Mouse (Mus musculus) lung, embryonic 14.5 days (tissue): ENCODE results near the gene Vsig10. TPM values are rescaled to one million over a fixed set of nuclear protein-coding genes. Genes with fewer than 3 reads are reported as not detected.

Experiments
- ATAC-seq: fragments of 200-750 bp; cut with Nextera tagmentation; 2 replicates; pipeline ENCODE4 v1.8.0; 2017; ENCODE audit warnings: mild to moderate bottlenecking, moderate TSS enrichment, moderate library complexity; ENCODE audit not compliant: insufficient read depth
- DNase-seq: peaks from one replicate; pipeline ENCODE4 v3.0.0-alpha.2; 2015
- H3K27ac ChIP-seq: fragments of 300-500 bp; sonication (generic); 2 replicates; pipeline ENCODE4 v1.5.1; 2014; ENCODE audit warnings: low read depth, mild to moderate bottlenecking, moderate library complexity
- H3K27me3 ChIP-seq: fragments of 300-500 bp; sonication (generic); 2 replicates; pipeline ENCODE4 v1.6.1; 2014; ENCODE audit warnings: low read length, control low read depth; ENCODE audit not compliant: insufficient read depth
- H3K36me3 ChIP-seq: fragments of 300-500 bp; sonication (generic); 2 replicates; pipeline ENCODE4 v1.6.1; 2014; ENCODE audit warnings: control low read depth; ENCODE audit not compliant: insufficient read depth
- H3K4me1 ChIP-seq: fragments of 300-500 bp; sonication (generic); 2 replicates; pipeline ENCODE4 v1.6.1; 2014; ENCODE audit warnings: antibody characterized with exemption, control low read depth; ENCODE audit not compliant: insufficient read depth
- H3K4me2 ChIP-seq: fragments of 300-500 bp; sonication (generic); 2 replicates; pipeline ENCODE4 v1.6.1; 2014; ENCODE audit warnings: mild to moderate bottlenecking
- H3K4me3 ChIP-seq: fragments of 300-500 bp; sonication (generic); 2 replicates; pipeline ENCODE4 v1.5.1; 2014; ENCODE audit warnings: low read depth, low read length
- H3K9ac ChIP-seq: fragments of 300-500 bp; sonication (generic); 2 replicates; pipeline ENCODE4 v1.6.1; 2014
- H3K9me3 ChIP-seq: fragments of 300-500 bp; sonication (generic); 2 replicates; pipeline ENCODE4 v1.6.1; 2016; ENCODE audit warnings: low read depth, low read length, control low read depth
- CTCF ChIP-seq: IDR thresholded peaks from 2 replicates; pipeline ENCODE4 v1.5.1; 2016; ENCODE audit warnings: antibody characterized with exemption, low read depth
- WGBS: fragments of 180-500 bp; shearing (Covaris S2); extraction: QIAGEN DNeasy Blood & Tissue Kit; methylation state at CpG from one replicate; pipeline ENCODE4 v1.1.7; 2014; 5-methylcytosine and 5-hydroxymethylcytosine counted together
- polyA plus RNA-seq: library from polyadenylated mRNA; unstranded; fragments of >200 nt; fragmentation: Nextera tagmentation; extraction: Ambion mirVana; gene quantifications from 2 replicates; pipeline ENCODE4 v1.2.1, GENCODE M21; 2014

Gene Vsig10
- polyA plus RNA-seq, 1 experiment from 2014 or later, result 6.8 TPM

DNA sequence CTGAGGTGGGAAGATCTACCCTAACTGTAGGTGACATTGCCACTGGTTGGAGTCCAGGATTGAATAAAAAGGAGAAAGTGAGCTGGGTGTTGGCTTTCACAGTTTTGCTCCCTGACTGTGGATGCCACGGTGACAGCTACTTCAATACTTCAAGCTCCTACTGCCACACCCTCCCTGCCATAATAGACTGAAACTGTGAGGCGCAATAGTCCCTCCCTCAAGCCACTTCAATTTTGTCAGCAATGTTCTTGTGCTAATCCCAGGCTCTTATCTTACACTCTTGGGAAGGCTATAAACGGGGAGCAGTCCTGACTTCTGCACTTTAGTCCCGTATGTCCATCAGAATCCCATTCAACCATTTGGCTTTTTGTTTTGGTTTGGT is 39.2 kb upstream of the Vsig10 start:
- peaks cover 36% of the 10 kb centered on the region for H3K36me3 ChIP-seq
- no peak overlapping the region for H3K4me2 ChIP-seq
- no peaks in the 10 kb centered on the region for H3K9me3 ChIP-seq
- ATAC-seq, result no peak
- H3K4me1 ChIP-seq, result no peaks in the 10 kb centered on the region
- no peak overlapping the region for H3K9ac ChIP-seq
- 0 out of 2 replicates have a peak overlapping the region, but pooled peaks have one; percentile 18 for H3K27ac ChIP-seq
- H3K27me3 ChIP-seq, result no peaks in the 10 kb centered on the region
- DNase-seq, result no peak
- 60% methylated on average over 4 of the region's 4 CpGs for WGBS
- H3K4me3 ChIP-seq, result no peak overlapping the region
- TF ChIP-seq CTCF, result no peak

DNA sequence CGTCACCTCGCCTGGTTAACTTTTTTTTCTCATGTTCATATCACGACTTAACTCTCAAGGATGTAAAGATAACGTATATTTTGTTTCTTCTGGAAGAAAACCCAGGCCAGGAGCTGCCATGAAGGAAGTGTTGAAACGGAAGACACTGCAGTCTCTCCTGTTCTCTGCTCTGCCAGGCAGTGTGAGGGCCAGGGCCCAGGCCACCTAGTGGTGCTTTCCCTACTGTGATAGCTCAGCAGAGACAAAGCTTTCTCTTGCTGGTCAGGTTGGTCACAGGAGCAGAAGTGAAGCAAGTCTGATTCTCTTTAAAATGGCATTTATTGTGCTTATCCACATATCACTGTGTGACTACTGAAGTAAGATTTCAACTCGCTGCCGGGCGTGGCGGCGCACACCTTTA is 37.3 kb upstream of the Vsig10 start:
- Histone ChIP-seq H3K9ac (no peak overlapping the region), H3K9me3 (no peaks in the 10 kb centered on the region), H3K27ac (no peak overlapping the region), H3K4me2 (no peak overlapping the region), H3K4me3 (no peak overlapping the region), H3K27me3 (no peaks in the 10 kb centered on the region), H3K36me3 (peaks cover 49% of the 10 kb centered on the region), H3K4me1 (no peaks in the 10 kb centered on the region)
- 90% methylated on average over 10 of the region's 10 CpGs for WGBS
- ATAC-seq (no peak), DNase-seq (peak; percentile 48)
- TF ChIP-seq CTCF, result peak; percentile 41

DNA sequence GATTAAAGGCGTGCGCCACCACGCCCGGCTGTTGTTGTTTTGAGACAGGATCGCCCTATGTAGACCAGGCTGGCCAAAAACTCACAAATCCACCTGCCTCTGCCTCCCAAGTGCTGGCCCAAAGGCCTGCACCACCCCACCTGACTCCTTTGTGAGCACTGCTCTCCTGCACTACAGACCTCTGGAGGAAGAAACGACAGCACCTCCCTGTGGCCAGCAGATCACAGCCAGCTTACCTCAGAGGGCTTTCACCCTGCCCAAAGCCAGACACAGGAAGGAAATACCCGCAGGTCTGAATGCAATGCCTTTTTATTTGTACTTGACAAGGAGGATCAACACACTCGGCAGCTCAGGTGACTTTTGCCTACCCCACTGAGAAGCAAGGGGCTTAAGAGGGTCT is 36.5 kb upstream of the Vsig10 start:
- DNase-seq (no peak), ATAC-seq (no peak)
- Histone ChIP-seq H3K4me1 (no peaks in the 10 kb centered on the region), H3K4me3 (no peak overlapping the region), H3K27me3 (no peaks in the 10 kb centered on the region), H3K9ac (no peak overlapping the region), H3K4me2 (no peak overlapping the region), H3K9me3 (no peaks in the 10 kb centered on the region), H3K36me3 (peaks cover 49% of the 10 kb centered on the region), H3K27ac (no peak overlapping the region)
- TF ChIP-seq CTCF, result no peak
- 84% methylated on average over 8 of the region's 8 CpGs for WGBS

DNA sequence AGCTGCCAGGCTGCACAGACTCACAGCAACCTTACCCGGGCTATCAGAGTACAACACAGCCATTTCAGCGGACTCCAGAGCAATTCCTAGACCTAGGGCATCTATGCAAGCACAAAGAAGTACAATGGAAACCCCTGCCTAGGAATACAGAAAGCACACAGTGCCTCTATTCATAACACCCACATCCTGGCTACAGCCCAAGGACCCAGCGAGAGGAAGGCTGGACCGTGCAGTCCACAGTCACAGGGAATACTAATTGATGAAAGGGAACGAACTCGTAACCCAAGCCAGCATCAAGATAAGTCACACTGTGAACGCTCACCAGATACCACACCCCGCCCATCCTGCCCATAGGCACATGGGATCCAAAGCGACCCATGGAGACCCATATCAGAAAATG is 34.9 kb upstream of the Vsig10 start:
- no peak for TF ChIP-seq CTCF
- H3K27ac ChIP-seq, result no peak overlapping the region
- peaks cover 49% of the 10 kb centered on the region for H3K36me3 ChIP-seq
- H3K9me3 ChIP-seq, result no peaks in the 10 kb centered on the region
- DNase-seq, result no peak
- ATAC-seq, result no peak
- H3K4me1 ChIP-seq, result 0 out of 2 replicates have a peak, but pooled peaks cover 6% of the 10 kb centered on the region
- H3K27me3 ChIP-seq, result no peaks in the 10 kb centered on the region
- H3K9ac ChIP-seq, result no peak overlapping the region
- no peak overlapping the region for H3K4me2 ChIP-seq
- H3K4me3 ChIP-seq, result no peak overlapping the region
- 90% methylated on average over 9 of the region's 9 CpGs for WGBS

DNA sequence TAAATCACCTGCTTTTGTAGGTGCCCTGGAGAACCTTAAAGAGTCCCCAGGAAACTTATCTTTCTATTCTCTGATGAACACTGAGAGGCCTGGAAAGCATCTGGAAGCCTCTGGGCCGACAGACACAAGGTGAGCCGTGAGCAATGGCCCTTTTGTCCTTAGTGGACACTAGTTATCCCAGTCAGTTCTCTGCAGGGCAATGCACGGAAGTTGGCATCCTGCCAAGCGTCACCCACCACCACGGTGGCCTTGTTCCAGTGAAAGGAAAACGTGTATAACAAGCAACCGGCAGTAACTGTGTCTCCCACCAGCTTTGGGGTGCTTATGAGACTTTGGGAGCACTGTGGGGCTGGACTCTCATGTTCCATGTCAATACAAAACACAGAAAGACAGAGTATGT is 34.2 kb upstream of the Vsig10 start:
- Histone ChIP-seq H3K9me3 (no peaks in the 10 kb centered on the region), H3K27ac (no peak overlapping the region), H3K4me3 (no peak overlapping the region), H3K27me3 (no peaks in the 10 kb centered on the region), H3K36me3 (peaks cover 46% of the 10 kb centered on the region), H3K4me1 (0 out of 2 replicates have a peak, but pooled peaks cover 6% of the 10 kb centered on the region), H3K4me2 (no peak overlapping the region), H3K9ac (no peak overlapping the region)
- ATAC-seq, result no peak
- WGBS, result 45% methylated on average over 7 of the region's 7 CpGs
- no peak for DNase-seq
- TF ChIP-seq CTCF, result no peak

DNA sequence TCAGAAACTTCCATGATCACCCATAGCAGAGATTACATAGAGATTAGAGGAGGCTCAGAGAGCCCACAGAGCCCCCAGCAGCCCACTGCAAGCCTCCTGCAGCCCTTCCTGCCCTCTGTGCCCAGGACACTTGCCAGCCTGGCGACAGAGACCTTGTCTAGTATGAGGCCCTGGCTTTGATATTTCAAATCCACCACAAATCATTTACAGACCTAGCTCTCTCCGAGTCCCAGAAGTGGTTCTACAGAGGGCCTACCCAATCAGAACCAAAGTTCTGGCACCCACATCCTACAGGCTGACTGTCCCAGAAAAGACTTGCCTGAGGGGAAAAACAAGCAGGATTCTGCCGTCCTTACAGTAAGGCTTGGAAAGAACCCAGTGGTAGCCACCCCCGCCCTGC is 33.6 kb upstream of the Vsig10 start:
- Histone ChIP-seq H3K9ac (no peak overlapping the region), H3K4me2 (peak overlapping the region; percentile 71; the same call in 1 of the 2 replicates), H3K36me3 (peaks cover 46% of the 10 kb centered on the region), H3K4me3 (no peak overlapping the region), H3K27me3 (no peaks in the 10 kb centered on the region), H3K9me3 (no peaks in the 10 kb centered on the region), H3K4me1 (0 out of 2 replicates have a peak, but pooled peaks cover 6% of the 10 kb centered on the region), H3K27ac (no peak overlapping the region)
- 75% methylated on average over 4 of the region's 4 CpGs for WGBS
- no peak for DNase-seq
- TF ChIP-seq CTCF, result no peak
- ATAC-seq, result no peak

DNA sequence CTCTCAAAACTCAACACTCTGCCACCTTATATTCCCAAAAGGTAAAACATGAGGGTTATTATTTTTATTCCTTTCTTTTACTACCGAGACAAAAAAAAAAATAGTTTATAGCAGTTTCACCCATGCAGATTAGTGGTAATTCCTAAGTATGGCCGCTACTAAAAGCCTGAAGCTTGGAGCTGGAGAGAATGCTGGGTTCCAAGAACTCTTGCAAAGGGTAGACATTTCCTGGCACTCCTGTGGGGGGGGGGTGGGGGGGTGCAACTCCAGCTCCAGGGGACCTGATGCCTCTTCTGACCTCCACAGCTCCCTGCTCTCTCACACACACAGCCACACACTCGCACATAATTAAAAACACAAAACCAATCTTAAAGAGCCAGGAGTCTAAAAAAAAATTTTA is 32.6 kb upstream of the Vsig10 start:
- Histone ChIP-seq H3K9me3 (no peaks in the 10 kb centered on the region), H3K9ac (peak overlapping the region; percentile 62), H3K27ac (no peak overlapping the region), H3K4me3 (peak overlapping the region; percentile 54), H3K4me2 (peak overlapping the region; percentile 71), H3K4me1 (0 out of 2 replicates have a peak, but pooled peaks cover 6% of the 10 kb centered on the region), H3K27me3 (no peaks in the 10 kb centered on the region), H3K36me3 (peaks cover 39% of the 10 kb centered on the region)
- WGBS, result 39% methylated on average over 3 of the region's 3 CpGs
- TF ChIP-seq CTCF, result no peak
- ATAC-seq, result no peak
- DNase-seq, result no peak
